In genomic region chr4:32507041-32507440, GRCm38 (mm10) we compare ENCODE assay signal across 13 mouse cellular contexts.
A peak's percentile ranks its signal among the peaks of the same experiment; 100 is the strongest.
DNase-seq lines count a peak whose midpoint lies in the region; ATAC-seq and TF ChIP-seq lines count a peak whose summit lies in the region.
"Had no signal": no experiment of that assay in that cellular context is flagged by ENCODE, and none has a peak within 500 bp of the region (broad histone marks: within the 10 kb centered on the region; RNA-seq: fewer than 3 reads in every experiment).

No protein-coding gene starts in this region.

- TF ChIP-seq POLR2A in heart, adult 2 months (IDR thresholded peaks at IDR 0.05; ENCODE audit: insufficient read depth, low read depth, low read length) = no peak; the same call in 1 of the 2 replicates

- peaks cover 12% of the 10 kb centered on the region; the same call in 1 of the 2 replicates for H3K36me3 ChIP-seq in heart, embryonic 10.5 days
- peaks cover 2% of the 10 kb centered on the region for H3K36me3 ChIP-seq in heart, adult 2 months (ENCODE audit: control insufficient read depth, insufficient read depth, low read length)
- H3K36me3 ChIP-seq in heart, embryonic 15.5 days = no peaks in the 10 kb centered on the region
- H3K36me3 ChIP-seq: liver, embryonic 13.5 days had no signal

- ATAC-seq in heart, embryonic 15.5 days (replicated peaks; ENCODE audit: insufficient number of reproducible peaks, insufficient read depth, low FRiP score, low read depth) = peak; percentile 65
- ATAC-seq in megakaryocyte progenitor cell, adult 5-6 weeks (replicated peaks; ENCODE audit: poor library complexity) = no peak

- 58% methylated on average over 6 of the region's 6 CpGs for WGBS in heart, embryonic 10.5 days
- WGBS in heart, adult 2 months = 20% methylated on average over 6 of the region's 6 CpGs
- WGBS in heart, embryonic 15.5 days = 32% methylated on average over 6 of the region's 6 CpGs

- no peaks in the 10 kb centered on the region for H3K9me3 ChIP-seq in heart, embryonic 10.5 days
- H3K9me3 ChIP-seq in heart, embryonic 15.5 days (replicated peaks) = no peaks in the 10 kb centered on the region
- H3K9me3 ChIP-seq: liver, embryonic 13.5 days had no signal

- intact Hi-C loops in heart, adult 2 months (cut with DNase I) = loop anchor here (1.0 to 5.0 kb wide), 4 partner anchors 120 to 219 kb away; no protein-coding TSS in a partner anchor

- H3K9ac ChIP-seq in heart, adult 2 months (ENCODE audit: low read depth, low read length) = no peak overlapping the region
- H3K9ac ChIP-seq in heart, embryonic 15.5 days = no peak overlapping the region
- H3K9ac ChIP-seq: liver, embryonic 13.5 days had no signal

- peak; percentile 96 for TF ChIP-seq EP300 in heart, adult 2 months (IDR thresholded peaks at IDR 0.05; ENCODE audit: insufficient read depth, low read depth, low read length)

- H3K4me3 ChIP-seq in heart, embryonic 10.5 days = no peak overlapping the region
- no peak overlapping the region for H3K4me3 ChIP-seq in heart, adult 2 months
- H3K4me3 ChIP-seq in heart, embryonic 15.5 days = no peak overlapping the region
- H3K4me3 ChIP-seq: liver, embryonic 13.5 days; myocyte had no signal

- no peak overlapping the region for H3K27ac ChIP-seq in heart, embryonic 10.5 days
- H3K27ac ChIP-seq in heart, adult 2 months = peak overlapping the region; percentile 51
- H3K27ac ChIP-seq in heart, embryonic 15.5 days = peak overlapping the region; percentile 51
- H3K27ac ChIP-seq: kidney, postnatal 0 days; liver, embryonic 13.5 days had no signal

- no peaks in the 10 kb centered on the region for H3K79me2 ChIP-seq in heart, adult 2 months (replicated peaks; ENCODE audit: control insufficient read depth, insufficient read depth, low read length)

- DNase-seq in heart, adult 11 months = peak; percentile 98
- no peak for DNase-seq in heart, embryonic 10.5 days (ENCODE audit: low spot score)
- DNase-seq in heart, adult 2 months = peak; percentile 64 to 80
- DNase-seq in kidney, postnatal 36 days = peak; percentile 36 to 57
- DNase-seq in spleen, postnatal 4 days (ENCODE audit: low spot score in 2 of 2) = no peak
- DNase-seq in urinary bladder, adult 18-20 months (ENCODE audit: low spot score in 2 of 2) = no peak
- DNase-seq: adrenal gland, postnatal 14 days; cerebellum, adult 11 months; liver, embryonic 13.5 days had no signal

- H3K4me2 ChIP-seq in heart, embryonic 15.5 days = no peak overlapping the region
- H3K4me2 ChIP-seq: liver, embryonic 13.5 days had no signal

- no peak for TF ChIP-seq CTCF in heart, adult 2 months (IDR thresholded peaks at IDR 0.05)

- no peaks in the 10 kb centered on the region for H3K27me3 ChIP-seq in heart, embryonic 10.5 days (ENCODE audit: insufficient read depth, poor library complexity, severe bottlenecking)
- no peaks in the 10 kb centered on the region for H3K27me3 ChIP-seq in heart, adult 2 months (ENCODE audit: control insufficient read depth, insufficient read depth, low read length)
- no peaks in the 10 kb centered on the region for H3K27me3 ChIP-seq in heart, embryonic 15.5 days
- H3K27me3 ChIP-seq: liver, embryonic 13.5 days had no signal

- peaks cover 34% of the 10 kb centered on the region for H3K4me1 ChIP-seq in heart, embryonic 10.5 days
- H3K4me1 ChIP-seq in heart, adult 2 months (ENCODE audit: control insufficient read depth, insufficient read depth, low read length) = peaks cover 24% of the 10 kb centered on the region
- peaks cover 45% of the 10 kb centered on the region for H3K4me1 ChIP-seq in heart, embryonic 15.5 days (replicated peaks)

Comparison
In these comparisons a context has a peak if more than half of its experiments do, and no peak if none do; other contexts are left out.
1. DNase-seq: peak in heart, adult 11 months (single experiment), heart, adult 2 months (2 of 2) and kidney, postnatal 36 days (2 of 2); none in heart, embryonic 10.5 days (single experiment), spleen, postnatal 4 days (0 of 2) and urinary bladder, adult 18-20 months (0 of 2).